Mouse (Mus musculus): ENCODE data around the gene Ddx46. TPM values are rescaled to one million over a fixed set of nuclear protein-coding genes. Genes with fewer than 3 reads are reported as not detected.
A peak's percentile ranks its signal among the peaks of the same experiment; 100 is the strongest.

The Ddx46 gene
- 18.1 and 18.2 TPM in 2 replicates for polyA plus RNA-seq (2015; fragmentation: Nextera tagmentation; extraction: Ambion mirVana)

- Histone ChIP-seq H3K4me3 (ENCODE audit: low read depth, low read length) (peak within 1 kb of the TSS; percentile 95), H3K9ac (replicated peaks; ENCODE audit: low read depth) (peak within 1 kb of the TSS; percentile 88), H3K9me3 (ENCODE audit: low read length) (no peaks in the 10 kb centered on the region), H3K36me3 (ENCODE audit: insufficient read depth, low read length) (0 out of 2 replicates have a peak, but pooled peaks cover 7% of the 10 kb centered on the region), H3K4me2 (replicated peaks; ENCODE audit: low read depth, low read length) (peak within 1 kb of the TSS; percentile 86), H3K27me3 (replicated peaks; ENCODE audit: insufficient read depth, low read length) (no peaks in the 10 kb centered on the region), H3K4me1 (ENCODE audit: insufficient read depth, low read depth, low read length) (peaks cover 3% of the 10 kb centered on the region; the same call in 1 of the 2 replicates), H3K27ac (ENCODE audit: low read length) (peak within 1 kb of the TSS; percentile 52; the same call in 1 of the 2 replicates)
- ATAC-seq (peak; percentile 98), DNase-seq (ENCODE audit: low spot score) (peak; percentile 95)
- TF ChIP-seq EP300 (IDR thresholded peaks at IDR 0.05) (no peak), CTCF (IDR thresholded peaks at IDR 0.05) (peak; percentile 95)
- 7% methylated on average over 30 of the region's 30 CpGs for WGBS
Observed at GRCm38 (mm10) chr13:55634639-55635127, at the start of gene Ddx46. Gene Ddx46, plus strand, starts transcription at chr13:55635027.

GRCm38 (mm10) chr13:55591961-55592490 is 42.8 kb upstream of the Ddx46 start:
- TF ChIP-seq CTCF (IDR thresholded peaks at IDR 0.05): no peak
- no peak for TF ChIP-seq EP300 (IDR thresholded peaks at IDR 0.05)
- 74% methylated on average over 4 of the region's 4 CpGs for WGBS
- H3K36me3 ChIP-seq (ENCODE audit: insufficient read depth, low read length): peaks cover 12% of the 10 kb centered on the region; the same call in 1 of the 2 replicates
- DNase-seq (ENCODE audit: low spot score) (no peak), ATAC-seq (no peak)
- H3K27ac ChIP-seq (ENCODE audit: low read length): no peak overlapping the region
- no peak overlapping the region for H3K4me2 ChIP-seq (replicated peaks; ENCODE audit: low read depth, low read length)
- no peaks in the 10 kb centered on the region for H3K27me3 ChIP-seq (replicated peaks; ENCODE audit: insufficient read depth, low read length)
- no peak overlapping the region for H3K9ac ChIP-seq (replicated peaks; ENCODE audit: low read depth)
- H3K9me3 ChIP-seq (ENCODE audit: low read length): no peaks in the 10 kb centered on the region
- peaks cover 3% of the 10 kb centered on the region; the same call in 1 of the 2 replicates for H3K4me1 ChIP-seq (ENCODE audit: insufficient read depth, low read depth, low read length)
- H3K4me3 ChIP-seq (ENCODE audit: low read depth, low read length): no peak overlapping the region

- no peaks in the 10 kb centered on the region for H3K9me3 ChIP-seq (ENCODE audit: low read length)
- peak overlapping the region; percentile 83 for H3K9ac ChIP-seq (replicated peaks; ENCODE audit: low read depth)
- peak overlapping the region; percentile 38 for H3K27ac ChIP-seq (ENCODE audit: low read length)
- peaks cover 16% of the 10 kb centered on the region; the same call in 1 of the 2 replicates for H3K36me3 ChIP-seq (ENCODE audit: insufficient read depth, low read length)
- H3K4me1 ChIP-seq (ENCODE audit: insufficient read depth, low read depth, low read length): peaks cover 3% of the 10 kb centered on the region; the same call in 1 of the 2 replicates
- no peak for TF ChIP-seq EP300 (IDR thresholded peaks at IDR 0.05)
- peak; percentile 33; the same call in 1 of the 2 replicates for TF ChIP-seq CTCF (IDR thresholded peaks at IDR 0.05)
- no peaks in the 10 kb centered on the region for H3K27me3 ChIP-seq (replicated peaks; ENCODE audit: insufficient read depth, low read length)
- ATAC-seq: peak; percentile 99
- H3K4me2 ChIP-seq (replicated peaks; ENCODE audit: low read depth, low read length): peak overlapping the region; percentile 81
- DNase-seq (ENCODE audit: low spot score): peak; percentile 96
- H3K4me3 ChIP-seq (ENCODE audit: low read depth, low read length): peak overlapping the region; percentile 87
- WGBS: 5% methylated on average over 29 of the region's 29 CpGs
Observed at GRCm38 (mm10) chr13:55592512-55593253, 42.1 kb upstream of the Ddx46 start.

- Histone ChIP-seq H3K27ac (ENCODE audit: low read length) (peak overlapping the region; percentile 38), H3K27me3 (replicated peaks; ENCODE audit: insufficient read depth, low read length) (no peaks in the 10 kb centered on the region), H3K9ac (replicated peaks; ENCODE audit: low read depth) (peak overlapping the region; percentile 83), H3K9me3 (ENCODE audit: low read length) (no peaks in the 10 kb centered on the region), H3K36me3 (ENCODE audit: insufficient read depth, low read length) (peaks cover 16% of the 10 kb centered on the region; the same call in 1 of the 2 replicates), H3K4me1 (ENCODE audit: insufficient read depth, low read depth, low read length) (peaks cover 3% of the 10 kb centered on the region; the same call in 1 of the 2 replicates), H3K4me2 (replicated peaks; ENCODE audit: low read depth, low read length) (peak overlapping the region; percentile 81), H3K4me3 (ENCODE audit: low read depth, low read length) (peak overlapping the region; percentile 87)
- no peak for TF ChIP-seq EP300 (IDR thresholded peaks at IDR 0.05)
- TF ChIP-seq CTCF (IDR thresholded peaks at IDR 0.05): no peak
- WGBS: under 1% methylated on average over 31 of the region's 31 CpGs
- peak; percentile 49 for ATAC-seq
- DNase-seq (ENCODE audit: low spot score): peak; percentile 10
Observed at GRCm38 (mm10) chr13:55593254-55593747, 41.5 kb upstream of the Ddx46 start.

- no peak for ATAC-seq
- H3K9me3 ChIP-seq (ENCODE audit: low read length): no peaks in the 10 kb centered on the region
- WGBS: 89% methylated on average over 12 of the region's 12 CpGs
- TF ChIP-seq CTCF (IDR thresholded peaks at IDR 0.05) (no peak), EP300 (IDR thresholded peaks at IDR 0.05) (no peak)
- no peak overlapping the region for H3K4me3 ChIP-seq (ENCODE audit: low read depth, low read length)
- H3K36me3 ChIP-seq (ENCODE audit: insufficient read depth, low read length): peaks cover 16% of the 10 kb centered on the region; the same call in 1 of the 2 replicates
- no peaks in the 10 kb centered on the region for H3K27me3 ChIP-seq (replicated peaks; ENCODE audit: insufficient read depth, low read length)
- DNase-seq (ENCODE audit: low spot score): no peak
- no peak overlapping the region for H3K27ac ChIP-seq (ENCODE audit: low read length)
- peaks cover 3% of the 10 kb centered on the region; the same call in 1 of the 2 replicates for H3K4me1 ChIP-seq (ENCODE audit: insufficient read depth, low read depth, low read length)
- H3K4me2 ChIP-seq (replicated peaks; ENCODE audit: low read depth, low read length): no peak overlapping the region
- H3K9ac ChIP-seq (replicated peaks; ENCODE audit: low read depth): no peak overlapping the region
Observed at GRCm38 (mm10) chr13:55595375-55595774, 39.5 kb upstream of the Ddx46 start.

DNA sequence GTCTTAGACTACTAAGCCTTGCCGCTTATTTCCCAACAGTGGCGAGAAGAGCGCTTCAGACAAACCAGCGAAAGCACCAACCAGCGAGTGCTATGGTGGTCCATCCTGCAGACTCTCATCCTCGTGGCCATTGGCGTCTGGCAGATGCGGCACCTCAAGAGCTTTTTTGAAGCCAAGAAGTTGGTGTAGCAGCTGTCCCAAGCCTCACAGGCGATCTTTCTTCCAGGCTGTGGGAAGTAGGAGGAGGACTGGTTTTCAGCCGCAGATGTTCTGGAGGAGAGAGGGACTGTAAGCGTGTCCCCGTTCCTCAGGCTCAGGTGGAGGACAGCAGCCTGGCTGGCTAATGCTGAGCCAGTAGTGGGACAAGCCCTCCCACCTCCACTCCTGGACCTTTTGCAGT is 38.0 kb upstream of the Ddx46 start:
- WGBS: 91% methylated on average over 12 of the region's 12 CpGs
- no peak overlapping the region for H3K9ac ChIP-seq (replicated peaks; ENCODE audit: low read depth)
- no peaks in the 10 kb centered on the region for H3K9me3 ChIP-seq (ENCODE audit: low read length)
- H3K27me3 ChIP-seq (replicated peaks; ENCODE audit: insufficient read depth, low read length): no peaks in the 10 kb centered on the region
- TF ChIP-seq EP300 (IDR thresholded peaks at IDR 0.05): no peak
- no peak for TF ChIP-seq CTCF (IDR thresholded peaks at IDR 0.05)
- H3K27ac ChIP-seq (ENCODE audit: low read length): no peak overlapping the region
- DNase-seq (ENCODE audit: low spot score) (no peak), ATAC-seq (no peak)
- no peak overlapping the region for H3K4me3 ChIP-seq (ENCODE audit: low read depth, low read length)
- peaks cover 16% of the 10 kb centered on the region; the same call in 1 of the 2 replicates for H3K36me3 ChIP-seq (ENCODE audit: insufficient read depth, low read length)
- H3K4me1 ChIP-seq (ENCODE audit: insufficient read depth, low read depth, low read length): peaks cover 3% of the 10 kb centered on the region; the same call in 1 of the 2 replicates
- H3K4me2 ChIP-seq (replicated peaks; ENCODE audit: low read depth, low read length): no peak overlapping the region
